Mouse (Mus musculus): ENCODE results near the gene D430041D05Rik.

Gene D430041D05Rik

DNA sequence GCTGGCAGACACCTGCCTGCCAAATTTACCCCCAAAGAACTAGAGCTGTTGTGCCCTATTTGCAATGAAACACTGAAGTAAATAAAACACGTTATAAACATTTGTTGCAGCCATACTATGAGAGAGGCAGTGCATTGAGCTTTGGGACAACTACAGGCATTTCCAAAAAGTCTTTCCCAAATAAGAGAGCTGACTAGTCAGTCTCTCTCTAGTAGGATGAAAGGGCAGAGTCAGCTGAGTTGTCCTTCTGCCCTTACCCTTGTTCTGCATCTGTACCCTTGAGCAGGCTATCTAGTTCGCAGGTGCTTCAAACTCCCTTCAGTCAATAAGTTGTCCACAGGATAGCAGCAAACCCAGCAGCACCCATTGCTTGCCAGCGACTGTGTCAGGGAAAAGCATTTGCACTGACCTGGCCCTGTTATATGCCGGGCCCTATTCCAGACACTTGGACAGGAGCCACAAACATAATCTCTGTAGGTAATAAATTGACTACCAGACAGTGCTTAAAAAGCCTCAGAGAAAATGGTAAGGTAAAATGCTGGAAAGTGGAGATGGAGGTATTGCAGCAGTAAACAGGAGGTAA lies at the start of gene D430041D05Rik:
Gene D430041D05Rik (minus strand): TSS at position 51 of the 583 bp plus-strand sequence.
- no peak for DNase-seq (ENCODE audit: low spot score)

DNA sequence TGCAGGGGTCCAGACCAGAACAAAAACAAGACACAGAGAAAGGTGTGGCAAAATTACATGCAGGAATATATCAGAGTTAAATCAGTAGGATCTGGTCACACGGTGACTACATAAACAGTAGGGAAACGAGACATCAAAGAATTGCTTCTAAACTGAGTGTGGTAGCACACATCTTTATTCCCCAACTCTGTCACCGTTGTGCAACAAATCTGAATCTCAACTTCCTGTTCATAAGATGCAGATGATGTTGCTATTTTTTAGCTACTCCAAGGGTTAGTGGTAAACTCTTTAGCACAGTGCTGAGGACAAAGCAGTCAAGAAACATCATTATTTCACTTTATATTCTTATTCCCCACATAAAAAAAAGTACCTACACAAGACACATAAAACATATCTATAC lies 49.2 kb upstream of the D430041D05Rik start:
- no peak for DNase-seq (ENCODE audit: low spot score)

DNA sequence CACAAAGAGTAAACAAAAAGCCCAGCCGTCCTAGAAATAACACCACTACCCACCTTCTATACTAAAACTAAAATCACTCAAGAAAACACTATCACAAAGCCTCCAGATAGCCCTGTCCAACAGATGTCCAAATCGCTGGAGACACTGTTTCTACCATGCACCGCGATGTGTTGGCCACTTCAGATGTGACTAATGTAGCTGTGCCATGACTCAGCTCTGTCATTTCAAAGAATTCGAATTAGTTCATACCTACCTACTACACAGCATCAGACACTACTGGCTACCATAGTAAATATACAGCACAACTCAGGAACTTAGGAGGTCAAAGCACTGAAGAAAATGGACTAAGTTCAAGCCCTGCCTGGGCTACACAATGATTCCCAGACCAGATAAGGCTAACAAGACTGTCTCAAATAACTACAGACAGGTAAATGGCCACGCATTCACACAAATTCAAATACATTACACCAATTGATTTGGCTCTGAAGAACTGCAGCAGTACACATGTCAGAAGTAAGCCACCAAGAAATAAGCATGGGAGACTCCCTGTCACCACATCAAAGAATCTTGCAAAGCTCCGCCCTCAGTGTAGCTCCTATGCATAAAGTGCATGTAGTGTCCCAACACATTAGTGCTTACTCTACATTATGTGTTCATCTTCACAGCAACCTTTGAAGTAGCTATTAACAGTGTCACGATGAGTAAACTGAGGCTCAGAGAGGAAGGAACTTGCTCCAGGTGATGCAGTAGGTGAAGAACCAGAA lies 47.9 kb upstream of the D430041D05Rik start:
- no peak for DNase-seq (ENCODE audit: low spot score)

DNA sequence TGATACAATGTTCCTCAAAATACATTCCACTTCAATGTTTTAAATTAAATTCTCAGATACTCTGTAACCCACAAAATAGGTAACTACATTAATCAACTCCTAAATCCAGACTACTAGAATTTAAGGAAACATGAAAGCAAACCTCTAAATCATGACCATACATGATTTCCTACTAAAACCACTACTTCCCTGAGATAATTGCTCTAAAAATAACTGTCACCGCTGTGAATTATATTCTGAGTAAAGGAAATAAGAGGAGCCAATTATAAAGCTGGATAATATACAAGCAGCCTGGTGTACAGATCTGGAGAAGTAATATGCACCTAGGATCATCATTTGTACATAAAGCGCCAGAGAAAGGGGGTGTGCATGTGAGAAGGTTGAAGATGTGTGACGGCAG lies 46.3 kb upstream of the D430041D05Rik start:
- DNase-seq (ENCODE audit: low spot score), result no peak

DNA sequence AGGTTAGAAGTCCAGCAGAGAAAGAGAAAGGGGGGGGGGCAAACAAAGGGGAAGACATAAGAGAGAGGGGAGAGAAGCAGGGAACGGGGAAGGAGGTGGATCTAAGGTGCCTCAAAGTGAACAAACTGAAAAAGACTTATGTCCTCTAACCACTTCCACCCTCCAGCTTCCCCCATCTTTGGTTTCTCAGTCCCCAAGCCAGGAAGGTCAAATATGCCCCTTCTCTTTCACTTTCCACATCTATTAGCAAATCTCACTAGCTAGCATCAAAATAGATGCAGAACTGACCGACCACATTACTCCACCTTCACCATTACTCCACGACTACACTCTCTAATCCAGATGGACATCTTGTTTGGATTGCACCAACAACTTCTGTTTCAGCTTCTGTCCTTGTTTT lies 39.9 kb upstream of the D430041D05Rik start:
- no peak for DNase-seq (ENCODE audit: low spot score)

DNA sequence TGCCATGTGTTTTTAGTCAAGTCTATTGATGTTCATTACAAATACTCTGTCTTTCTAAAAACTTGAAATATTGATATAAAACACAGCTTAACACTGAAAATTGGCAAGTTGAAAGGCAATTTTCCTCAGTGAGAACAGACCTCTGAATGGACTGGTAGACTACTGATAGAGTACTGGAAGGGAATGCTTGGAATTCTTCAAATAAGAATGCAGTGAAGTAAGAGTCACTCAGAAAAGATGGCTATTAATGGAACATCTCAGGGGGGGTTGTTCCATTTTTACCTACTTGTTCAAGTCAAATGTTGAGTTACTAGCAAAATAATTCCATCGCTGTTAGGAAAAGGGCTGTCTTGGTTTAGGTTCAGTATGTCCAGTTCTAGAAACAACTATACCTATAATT lies 38.4 kb upstream of the D430041D05Rik start:
- no peak for DNase-seq (ENCODE audit: low spot score)

DNA sequence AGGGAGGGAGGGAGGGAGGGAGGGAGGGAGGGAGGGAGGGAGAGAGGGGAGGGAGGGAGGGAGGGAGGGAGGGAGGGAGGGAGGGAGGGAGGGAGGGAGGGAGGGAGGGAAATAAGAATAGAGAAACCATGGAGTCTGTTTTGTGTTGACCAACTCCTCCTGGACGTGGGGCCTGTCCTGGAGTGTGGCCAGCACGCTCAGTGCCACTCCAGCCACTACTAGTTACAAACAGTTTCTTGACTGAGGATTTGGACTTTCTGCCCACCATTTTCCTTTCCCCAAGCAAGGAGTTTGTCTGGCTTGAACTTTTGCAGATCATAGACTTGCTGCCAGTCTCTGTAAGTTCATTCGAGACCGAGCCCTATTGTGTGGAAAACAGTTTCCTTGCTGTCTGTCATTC lies 37.4 kb upstream of the D430041D05Rik start:
- DNase-seq (ENCODE audit: low spot score), result no peak

DNA sequence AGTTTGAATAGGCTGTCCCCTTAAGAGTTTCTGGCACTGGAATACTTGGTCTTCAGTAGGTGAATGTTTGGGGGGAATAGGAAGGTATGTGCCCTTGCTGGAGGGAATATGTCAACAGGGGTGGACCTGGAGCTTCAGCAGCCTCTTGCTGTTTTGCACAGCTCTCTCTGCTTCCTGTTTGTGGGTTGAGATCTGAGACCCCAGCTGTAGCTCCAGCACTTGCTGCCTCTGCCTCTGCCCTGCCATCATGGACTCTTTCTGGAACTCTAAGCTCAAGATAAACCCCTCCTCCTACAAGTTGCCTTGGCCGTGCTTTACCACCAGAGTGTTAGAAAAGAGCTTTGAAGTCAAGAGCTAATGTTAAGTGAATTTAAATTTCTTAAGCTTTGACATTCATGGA lies 35.2 kb upstream of the D430041D05Rik start:
- no peak for DNase-seq (ENCODE audit: low spot score)

DNA sequence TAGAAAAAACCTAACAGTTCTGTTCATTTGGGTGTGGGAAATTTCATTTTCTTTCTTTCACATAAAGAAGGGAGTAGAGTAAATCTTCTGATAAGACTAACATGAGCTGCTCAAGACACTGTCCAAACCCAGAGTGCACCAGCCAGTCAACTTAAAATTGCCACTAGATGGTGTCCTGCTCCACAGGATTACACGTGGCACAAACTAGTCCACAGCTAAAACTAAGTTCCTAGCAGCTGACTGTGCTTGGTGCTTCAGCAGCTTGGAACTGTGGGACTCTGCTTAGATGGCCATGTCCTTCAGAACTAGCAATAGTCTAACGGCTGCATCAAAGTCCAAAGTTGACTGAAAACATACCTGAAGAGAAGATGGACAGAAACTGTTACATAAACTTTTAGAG lies 34.0 kb upstream of the D430041D05Rik start:
- peak; percentile 37 for DNase-seq (ENCODE audit: low spot score)

DNA sequence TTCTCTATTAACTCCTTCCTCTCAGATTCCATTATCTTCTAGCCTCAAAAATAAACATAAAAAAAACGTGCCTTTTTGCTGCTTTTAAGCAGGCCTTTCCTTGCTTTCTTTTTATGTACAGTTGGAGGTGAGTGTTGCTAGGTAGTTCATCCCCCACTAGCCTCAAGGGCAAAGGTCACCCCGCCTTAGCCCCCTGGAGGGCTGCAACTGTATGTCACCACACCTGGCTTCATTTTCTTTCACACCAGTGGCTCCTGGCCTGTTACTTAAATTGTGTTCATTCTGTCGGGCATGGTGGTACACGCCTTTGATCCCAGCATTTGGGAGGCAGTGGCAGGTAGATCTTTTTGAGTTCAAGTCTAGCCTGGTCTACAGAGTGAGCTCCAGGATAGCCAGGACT lies 31.5 kb upstream of the D430041D05Rik start:
- DNase-seq (ENCODE audit: low spot score), result no peak

DNA sequence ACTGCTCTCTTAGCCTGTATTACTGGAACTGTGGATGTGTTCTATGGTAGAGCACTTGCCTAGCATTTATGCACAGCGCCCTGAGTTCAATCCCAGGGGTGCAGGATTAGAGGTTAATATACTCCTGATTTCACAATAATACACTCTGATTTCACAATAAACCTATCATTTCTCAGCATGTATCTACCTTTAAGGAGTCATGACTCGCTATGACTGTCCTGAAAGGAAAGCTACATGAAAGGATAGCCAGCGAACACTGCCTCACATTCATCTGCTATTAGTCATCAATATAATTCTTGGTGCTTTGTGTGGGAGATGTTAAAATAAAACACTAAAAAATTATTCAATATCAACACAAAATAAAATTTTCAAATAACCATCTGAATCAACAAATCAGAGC lies 25.4 kb upstream of the D430041D05Rik start:
- DNase-seq (ENCODE audit: low spot score), result no peak

DNA sequence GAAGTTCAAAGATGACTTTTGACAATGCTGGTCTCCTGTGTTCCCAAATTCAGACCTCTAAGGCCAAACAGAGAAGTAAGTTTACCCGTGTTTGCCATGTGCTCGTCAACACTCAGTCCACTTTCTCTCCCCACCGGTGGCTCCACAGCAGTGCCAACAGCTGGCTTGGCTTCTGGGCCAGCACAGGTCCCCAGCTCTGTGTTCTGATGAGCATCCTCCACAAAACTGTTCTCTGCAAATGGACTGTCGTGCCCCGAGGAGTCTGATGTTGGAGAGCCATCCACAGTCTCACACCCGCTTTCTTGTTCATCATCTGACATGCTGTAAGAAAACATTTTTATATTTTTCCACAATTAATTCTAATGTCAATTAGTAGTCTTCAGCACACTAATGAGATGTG lies 20.3 kb upstream of the D430041D05Rik start:
- DNase-seq (ENCODE audit: low spot score), result no peak

DNA sequence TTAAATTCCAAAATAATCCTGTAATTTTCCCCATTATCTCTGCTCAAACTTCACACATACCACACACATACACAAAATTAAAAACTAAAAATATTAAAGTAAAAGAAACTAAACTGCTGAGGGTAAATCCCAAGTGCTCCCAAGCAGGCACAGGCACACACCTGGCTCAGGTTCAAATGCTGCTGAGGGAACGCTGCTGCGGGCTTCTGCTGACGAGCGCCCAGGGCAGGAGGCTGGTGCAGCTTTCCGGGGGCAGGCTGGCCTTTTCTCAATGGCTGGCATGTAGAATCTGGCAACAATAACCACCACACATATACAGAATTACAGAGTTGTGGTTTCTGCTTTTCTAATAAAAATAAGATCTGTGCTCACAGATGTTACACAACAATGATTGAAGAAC lies 19.8 kb upstream of the D430041D05Rik start:
- no peak for DNase-seq (ENCODE audit: low spot score)

DNA sequence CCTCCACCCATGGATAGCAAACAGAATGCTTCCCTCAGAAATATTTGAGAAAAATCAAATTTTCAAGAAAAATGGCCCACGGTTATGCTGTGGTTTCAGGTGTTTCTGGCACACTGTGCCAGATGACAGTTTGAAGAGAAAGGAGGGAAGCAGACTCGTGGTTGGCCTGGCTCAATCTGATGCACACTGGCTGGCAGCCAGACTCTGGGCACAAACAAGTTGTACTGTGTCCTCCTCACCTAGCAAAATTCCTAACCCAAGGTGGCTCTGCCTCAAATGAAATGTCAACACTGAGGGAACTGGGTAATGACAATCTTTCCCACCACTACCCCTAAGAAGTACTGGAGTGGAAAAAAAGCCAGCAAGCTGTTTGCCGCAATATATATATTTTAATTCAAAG lies 15.3 kb upstream of the D430041D05Rik start:
- no peak for DNase-seq (ENCODE audit: low spot score)

DNA sequence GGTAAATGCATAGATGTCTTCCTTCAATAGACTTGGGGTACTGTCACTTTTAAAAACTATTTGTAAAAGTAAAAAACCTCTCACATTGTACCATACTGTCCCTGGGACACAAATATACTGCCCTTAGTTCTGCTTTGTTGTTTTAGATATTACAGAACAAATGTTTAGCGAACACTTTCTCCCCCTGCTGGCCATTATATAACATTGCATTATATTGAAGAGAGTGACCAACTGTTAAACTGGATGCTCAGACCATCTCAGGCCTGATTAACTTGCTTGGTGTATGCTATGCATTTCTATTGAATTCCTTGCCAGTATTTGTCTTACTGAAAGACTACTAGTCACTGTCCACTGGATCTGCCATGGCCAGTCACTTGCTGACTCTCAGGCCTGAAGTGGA lies 11.4 kb upstream of the D430041D05Rik start:
- no peak for DNase-seq (ENCODE audit: low spot score)

DNA sequence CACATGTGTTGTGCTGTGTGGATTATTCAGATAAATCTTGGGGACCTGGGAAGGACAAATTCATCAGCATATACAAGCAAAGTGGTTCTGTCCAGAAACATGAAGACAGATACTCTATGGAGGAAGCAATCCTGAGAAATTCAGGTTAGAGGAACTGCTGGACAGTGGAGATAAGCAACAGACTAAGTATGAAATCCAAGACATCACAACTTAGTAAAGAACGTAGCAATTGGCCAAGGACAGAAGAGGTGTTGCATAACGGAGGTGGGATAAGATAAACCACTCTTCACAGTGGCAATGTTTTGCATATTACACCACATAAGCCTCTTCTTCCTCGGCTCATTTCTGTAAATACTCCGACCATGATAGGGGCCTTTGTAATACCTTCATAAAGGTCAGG lies 10.0 kb upstream of the D430041D05Rik start:
- DNase-seq (ENCODE audit: low spot score), result no peak

DNA sequence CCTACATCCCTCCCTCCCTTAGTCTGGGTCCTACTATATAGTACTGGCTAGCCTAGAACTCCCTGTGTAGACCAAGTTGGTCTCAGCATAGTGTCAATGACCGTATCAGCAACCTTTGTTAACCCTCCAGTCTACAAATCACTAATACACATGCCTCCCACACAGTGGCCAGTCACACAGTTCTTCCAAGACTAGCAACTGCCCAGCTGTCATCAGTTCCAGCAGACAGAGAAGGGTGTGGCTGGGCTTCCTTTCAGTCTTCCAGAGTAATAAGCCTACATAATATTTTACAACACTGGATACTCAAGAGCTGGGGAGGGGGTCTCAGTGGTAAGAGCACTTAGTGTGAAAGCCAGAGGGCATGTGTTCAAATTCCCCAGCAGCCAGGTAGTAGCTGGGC lies 9.2 kb upstream of the D430041D05Rik start:
- DNase-seq (ENCODE audit: low spot score), result no peak

DNA sequence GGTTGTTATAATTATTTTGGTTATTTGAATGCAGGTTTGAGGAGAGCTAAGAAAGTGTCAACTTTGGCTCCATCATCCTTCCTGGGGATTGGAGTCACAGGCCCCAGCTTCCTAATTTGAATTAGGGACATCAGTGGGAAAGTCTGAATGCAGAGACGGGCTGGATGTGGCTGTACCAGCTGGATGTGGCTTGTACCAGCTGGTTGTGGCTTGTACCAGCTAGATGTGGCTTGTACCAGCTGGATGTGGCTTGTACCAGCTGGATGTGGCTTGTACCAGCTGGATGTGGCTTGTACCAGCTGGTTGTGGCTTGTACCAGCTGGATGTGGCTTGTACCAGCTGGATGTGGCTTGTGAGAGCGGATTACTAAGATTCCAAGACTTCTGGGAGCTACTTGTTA lies 8.6 kb upstream of the D430041D05Rik start:
- DNase-seq (ENCODE audit: low spot score), result no peak

DNA sequence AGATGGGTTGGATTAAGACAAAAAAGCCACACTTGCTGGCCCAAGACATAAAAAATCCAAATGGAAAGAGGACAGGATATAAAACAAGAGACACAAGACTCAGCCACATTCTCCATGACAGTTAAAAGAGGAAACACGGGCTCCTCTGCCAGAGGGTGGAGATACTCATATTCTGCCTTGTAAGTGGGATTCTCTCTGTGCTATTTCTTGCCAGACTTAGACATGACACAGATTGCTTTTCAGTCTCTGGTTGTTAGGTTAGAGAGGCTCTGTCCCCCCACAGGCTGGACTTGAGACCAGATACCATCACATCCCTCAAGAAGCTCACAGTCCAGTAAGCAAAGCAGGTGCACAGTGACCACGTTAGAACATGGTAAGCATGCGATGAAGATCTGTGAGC lies 2.2 kb upstream of the D430041D05Rik start:
- DNase-seq (ENCODE audit: low spot score), result no peak

DNA sequence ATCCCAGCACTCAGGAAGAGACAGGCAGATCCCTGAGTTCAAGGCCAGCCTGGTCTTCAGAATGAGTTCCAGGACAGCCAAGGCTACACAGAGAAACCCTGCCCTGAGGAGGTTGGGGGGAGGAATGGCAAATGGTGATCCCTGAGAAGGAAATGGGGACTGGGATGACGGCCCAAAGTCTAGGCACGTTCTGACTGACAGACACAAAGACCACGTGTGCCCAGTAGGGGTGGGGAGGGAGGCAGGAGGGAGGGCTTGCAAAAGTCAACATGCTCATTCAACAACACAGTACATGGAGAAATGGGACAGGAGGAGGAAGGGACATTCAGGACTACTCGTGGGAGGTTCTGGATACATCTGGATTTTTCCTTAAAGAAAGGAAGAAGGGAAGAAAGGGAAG lies 1.7 kb upstream of the D430041D05Rik start:
- DNase-seq (ENCODE audit: low spot score), result no peak

DNA sequence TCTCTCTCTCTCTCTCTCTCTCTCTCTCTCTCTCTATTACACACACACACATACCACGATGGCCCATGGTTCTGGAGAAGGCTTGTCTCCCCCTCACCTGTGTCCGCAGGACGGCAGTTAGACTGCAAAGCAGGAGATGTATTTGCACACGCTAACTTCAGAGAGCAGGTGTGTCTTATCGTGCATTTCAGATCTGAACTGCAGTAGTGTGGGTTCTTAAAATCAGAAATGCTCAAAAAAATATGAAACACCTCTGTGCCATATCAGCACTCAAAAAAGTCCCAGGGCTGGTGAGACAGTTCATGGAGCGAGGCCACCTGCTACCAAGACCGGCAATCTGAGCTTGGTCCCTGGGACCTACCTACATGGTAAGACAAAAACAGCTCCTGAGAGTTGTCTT lies 993 bp upstream of the D430041D05Rik start:
- no peak for DNase-seq (ENCODE audit: low spot score)

DNA sequence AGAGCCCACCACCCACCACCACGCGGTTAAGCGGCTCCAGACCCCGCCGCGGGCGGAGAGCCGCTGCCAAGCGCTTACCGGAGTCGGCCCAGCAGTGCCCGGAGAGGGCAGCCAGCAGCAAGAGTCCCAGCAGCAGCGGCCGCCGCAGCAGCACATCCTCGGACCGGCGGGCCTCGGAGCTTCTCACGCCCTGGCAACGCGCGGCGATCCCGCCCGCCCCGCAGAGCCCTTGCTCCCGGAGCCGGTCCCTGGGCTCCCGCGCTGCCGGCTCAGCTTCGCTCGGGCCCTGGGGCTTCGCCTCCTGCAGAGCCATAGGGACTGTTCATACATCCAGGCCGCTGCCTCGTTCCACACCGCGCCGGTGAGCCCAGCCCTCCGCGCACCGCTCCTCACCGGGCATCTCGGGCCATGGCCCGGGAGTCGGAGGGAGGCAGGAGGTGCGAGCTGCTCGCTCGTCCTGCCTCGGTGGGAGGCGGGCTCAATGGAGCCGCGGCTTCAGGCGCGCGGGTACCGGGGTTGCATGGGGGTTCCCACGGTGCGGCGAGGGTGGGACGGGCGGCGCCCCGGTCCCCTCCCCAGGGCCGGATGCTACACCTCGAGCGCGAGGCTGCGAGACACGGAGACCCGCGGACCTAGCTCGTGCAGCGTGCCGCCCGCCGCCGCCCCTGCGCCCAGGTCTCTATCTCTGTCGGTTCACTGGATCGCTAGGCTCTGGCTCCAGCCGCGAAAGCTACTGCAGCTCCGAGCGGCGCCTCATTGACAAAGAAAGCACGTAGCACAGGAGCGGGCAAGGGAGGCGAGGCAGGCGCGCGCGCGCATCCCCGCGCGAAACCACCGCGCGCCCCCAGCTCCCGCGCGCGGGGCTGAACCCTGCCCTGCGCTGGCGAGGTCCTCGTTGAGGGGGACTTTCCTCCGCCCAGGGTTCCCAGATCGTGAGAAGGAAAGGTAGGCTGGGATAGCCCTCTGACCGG lies 677 bp downstream of the D430041D05Rik start:
- DNase-seq (ENCODE audit: low spot score), result no peak

DNA sequence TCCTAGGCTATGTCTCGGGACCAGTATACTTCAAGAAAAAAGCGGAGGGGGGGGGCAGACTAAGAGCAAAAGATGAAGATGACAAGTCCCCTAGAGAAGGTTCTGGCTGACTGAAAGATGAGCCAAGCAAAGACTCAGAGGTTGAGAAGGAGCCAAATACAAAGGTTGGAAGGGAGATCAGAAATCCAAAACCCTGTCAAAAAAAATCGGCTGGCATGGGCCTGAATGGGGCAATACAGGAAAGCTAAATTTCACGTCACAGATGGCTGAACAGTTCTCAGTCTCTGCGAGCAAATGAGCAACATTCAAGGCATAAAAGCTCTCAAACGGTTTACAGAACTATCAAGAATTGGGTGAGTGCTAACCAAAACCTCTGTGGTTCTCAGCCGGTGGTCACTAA lies 2.5 kb downstream of the D430041D05Rik start:
- no peak for DNase-seq (ENCODE audit: low spot score)

All from ovary, postnatal 14 days (tissue).